Mouse (Mus musculus) liver, embryonic 11.5 days (tissue): Measurements from ENCODE around the gene Slc2a9. TPM values are rescaled to one million over a fixed set of nuclear protein-coding genes. Genes with fewer than 3 reads are reported as not detected.

ENCODE experiments used
- polyA plus RNA-seq: library from polyadenylated mRNA; unstranded; fragments of >200 nt; fragmentation: Nextera tagmentation; extraction: Ambion mirVana; gene quantifications from 2 replicates; pipeline ENCODE4 v1.2.1, GENCODE M21; 2014

Gene Slc2a9
- polyA plus RNA-seq, 1 experiment from 2014 or later = 1.8 TPM

Other genes with a start within 250 kb of the Slc2a9 start
- gene Tmem128, start 243.0 kb downstream of the Slc2a9 start, polyA plus RNA-seq = 63.1 and 64.9 TPM in 2 replicates
- gene Otop1, start 227.2 kb downstream of the Slc2a9 start, polyA plus RNA-seq = not detected in 2 replicates
- gene Drd5, start 183.8 kb downstream of the Slc2a9 start, polyA plus RNA-seq = not detected in 2 replicates
- gene Wdr1, start 60.1 kb upstream of the Slc2a9 start, polyA plus RNA-seq = 178 and 184 TPM in 2 replicates
- gene Zfp518b, start 181.7 kb upstream of the Slc2a9 start, polyA plus RNA-seq = 10.2 and 12.4 TPM in 2 replicates